Mouse (Mus musculus) cortical plate, adult 2 months (tissue): ENCODE measurements at regions not wholly inside any gene's neighbourhood (a gene's known extent, or its start where the extent isn't known, plus 50 kb on each side); places are given as distances from the start of the nearest gene placed in this dataset.

Source experiments
- H3K27ac ChIP-seq: fragments of 200-500 bp; 2 replicates; pipeline ENCODE4 v1.5.1; 2012; ENCODE audit warnings: low read length, control low read depth, inconsistent platforms; ENCODE audit not compliant: insufficient read depth
- H3K4me1 ChIP-seq: fragments of 200-500 bp; 2 replicates; pipeline ENCODE4 v1.6.1; 2011; ENCODE audit warnings: low read length; ENCODE audit not compliant: control insufficient read depth, insufficient read depth
- H3K4me3 ChIP-seq: fragments of 200-500 bp; 2 replicates; pipeline ENCODE4 v1.5.1; 2011; ENCODE audit warnings: mild to moderate bottlenecking, low read length, control low read depth; ENCODE audit not compliant: insufficient read depth
- CTCF ChIP-seq: fragments of 200-500 bp; IDR thresholded peaks from 2 replicates; pipeline ENCODE4 v1.5.1; 2011; ENCODE audit warnings: mild to moderate bottlenecking, control low read depth, low read length; ENCODE audit not compliant: insufficient read depth; ENCODE audit errors: extremely low read depth
- POLR2A ChIP-seq: fragments of 200-500 bp; IDR thresholded peaks from 2 replicates; pipeline ENCODE4 v1.6.1; 2011; ENCODE audit warnings: mild to moderate bottlenecking, low read length, control low read depth; ENCODE audit not compliant: insufficient read depth; ENCODE audit errors: extremely low read depth

DNA sequence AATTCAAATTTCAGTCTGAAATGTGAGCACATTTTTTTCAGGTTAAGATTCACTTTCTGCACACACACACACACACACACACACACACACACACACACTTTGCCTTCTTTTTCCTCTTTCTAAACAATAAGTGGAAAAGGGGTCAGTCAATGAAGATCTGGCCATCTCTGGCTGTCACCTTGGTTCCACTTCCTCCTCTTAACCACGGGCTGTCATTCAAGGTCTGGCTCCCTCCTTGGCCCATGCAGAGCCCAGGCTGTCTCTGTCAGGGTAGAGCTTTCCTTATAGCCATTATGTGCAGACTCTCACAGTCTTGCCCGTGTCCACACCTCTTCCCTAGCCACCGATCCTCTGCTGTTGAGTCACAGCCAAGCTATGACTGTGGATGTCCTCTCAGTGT is 79.9 kb upstream of the Slc22a23 start:
- no peaks in the 10 kb centered on the region for H3K4me1 ChIP-seq
- H3K4me3 ChIP-seq = no peak overlapping the region
- no peak overlapping the region for H3K27ac ChIP-seq
- TF ChIP-seq POLR2A = no peak
- no peak for TF ChIP-seq CTCF

DNA sequence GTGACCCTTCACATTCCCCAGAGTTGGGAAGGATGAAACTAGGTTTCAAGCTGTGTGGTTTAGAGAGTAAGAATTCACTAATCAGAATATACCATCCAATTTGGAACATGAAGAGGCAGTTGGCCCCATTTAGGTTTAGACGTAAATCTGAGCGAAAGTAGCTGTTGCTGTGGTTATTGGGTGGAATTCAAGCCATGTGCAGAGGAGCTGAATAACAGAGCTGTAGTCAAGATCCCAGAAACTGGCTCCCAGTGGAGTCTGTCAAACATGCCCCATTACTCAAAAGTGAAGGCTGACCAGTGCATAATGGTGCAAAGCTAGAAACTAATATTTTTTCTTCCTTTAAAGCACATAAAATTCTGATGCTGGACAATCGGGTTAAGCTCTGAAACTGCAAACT is 76.7 kb upstream of the Slc22a23 start:
- Histone ChIP-seq H3K27ac (no peak overlapping the region), H3K4me1 (no peaks in the 10 kb centered on the region), H3K4me3 (no peak overlapping the region)
- TF ChIP-seq CTCF = no peak
- TF ChIP-seq POLR2A = no peak

DNA sequence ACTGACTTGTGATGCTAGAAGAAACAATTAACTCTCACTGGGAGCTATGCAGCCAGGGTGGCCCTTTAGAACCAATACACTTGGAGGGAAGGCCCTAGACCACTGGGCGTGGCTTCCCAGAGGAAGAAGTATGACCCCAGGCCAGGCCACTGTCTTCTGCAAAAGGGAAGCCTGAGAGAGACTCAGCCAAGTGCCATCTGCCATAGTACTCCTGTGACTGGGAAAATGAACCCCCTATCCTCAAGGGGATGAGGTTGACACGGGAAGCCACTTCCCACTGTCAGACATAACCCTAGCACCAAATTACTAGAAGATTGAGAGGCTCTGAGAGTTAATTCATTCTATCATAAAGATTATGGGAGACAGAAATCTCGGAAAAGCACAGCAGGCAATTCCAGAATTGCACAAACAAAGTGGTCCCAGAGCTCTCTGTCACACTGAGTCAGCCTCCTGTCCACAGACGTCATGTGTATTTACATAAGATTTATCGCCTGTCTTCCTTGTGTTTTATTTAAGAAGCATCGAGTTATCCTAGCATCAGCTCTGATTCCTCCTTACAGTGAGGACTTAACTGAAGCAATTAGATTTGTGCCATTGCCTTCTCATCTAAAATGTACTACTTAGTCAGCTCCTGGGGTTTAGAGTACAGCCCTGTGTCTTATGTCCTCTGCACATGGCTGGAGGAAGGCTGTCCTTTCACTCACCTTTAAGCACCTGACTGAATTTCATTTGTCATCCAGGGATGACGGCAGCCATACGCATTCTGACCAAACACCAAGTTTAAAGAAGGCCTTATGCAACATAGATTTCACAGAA is 75.6 kb upstream of the Slc22a23 start:
- H3K27ac ChIP-seq = no peak overlapping the region
- TF ChIP-seq POLR2A (no peak), CTCF (no peak)
- H3K4me3 ChIP-seq = no peak overlapping the region
- H3K4me1 ChIP-seq = no peaks in the 10 kb centered on the region

DNA sequence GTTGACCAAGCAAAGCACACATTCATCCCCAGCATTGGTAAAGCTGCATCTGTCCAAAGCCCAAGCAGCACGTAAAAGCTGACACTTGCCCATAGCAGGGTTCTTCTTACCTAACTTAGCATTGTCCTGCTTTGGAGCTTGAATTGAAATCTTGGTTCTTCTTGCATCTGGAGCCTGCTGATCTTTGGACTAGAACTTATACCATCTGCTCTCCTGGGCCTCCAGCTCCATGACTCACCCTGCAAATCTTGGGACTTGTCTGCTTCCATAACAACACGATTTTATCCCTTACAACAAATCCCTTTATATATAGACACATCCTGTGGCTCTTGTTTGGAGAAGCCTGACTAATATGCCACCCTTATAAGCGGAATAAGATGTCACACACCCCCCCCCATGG is 74.1 kb upstream of the Slc22a23 start:
- H3K27ac ChIP-seq = no peak overlapping the region
- no peak overlapping the region for H3K4me3 ChIP-seq
- TF ChIP-seq CTCF = no peak
- no peak for TF ChIP-seq POLR2A
- no peaks in the 10 kb centered on the region for H3K4me1 ChIP-seq

DNA sequence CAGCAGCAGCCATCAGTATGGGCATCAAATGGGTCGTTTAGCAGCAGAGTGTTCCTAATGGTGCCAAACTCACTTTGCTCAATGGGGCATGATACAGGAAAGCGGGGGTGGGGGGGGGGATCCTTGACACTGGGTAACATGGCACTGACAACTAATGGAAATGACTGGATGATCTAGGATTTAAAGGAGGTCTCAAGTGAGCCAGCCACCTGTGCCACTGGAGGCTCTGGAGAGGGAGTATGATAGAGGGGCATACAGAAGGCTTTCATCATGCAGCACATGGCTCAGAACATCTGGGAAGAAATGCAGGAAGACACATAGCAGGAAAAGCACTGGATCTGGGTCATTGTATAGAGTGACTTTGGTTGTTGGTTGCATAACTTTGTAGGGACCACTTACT is 71.6 kb upstream of the Slc22a23 start:
- TF ChIP-seq CTCF (no peak), POLR2A (no peak)
- no peaks in the 10 kb centered on the region for H3K4me1 ChIP-seq
- no peak overlapping the region for H3K27ac ChIP-seq
- H3K4me3 ChIP-seq = no peak overlapping the region

DNA sequence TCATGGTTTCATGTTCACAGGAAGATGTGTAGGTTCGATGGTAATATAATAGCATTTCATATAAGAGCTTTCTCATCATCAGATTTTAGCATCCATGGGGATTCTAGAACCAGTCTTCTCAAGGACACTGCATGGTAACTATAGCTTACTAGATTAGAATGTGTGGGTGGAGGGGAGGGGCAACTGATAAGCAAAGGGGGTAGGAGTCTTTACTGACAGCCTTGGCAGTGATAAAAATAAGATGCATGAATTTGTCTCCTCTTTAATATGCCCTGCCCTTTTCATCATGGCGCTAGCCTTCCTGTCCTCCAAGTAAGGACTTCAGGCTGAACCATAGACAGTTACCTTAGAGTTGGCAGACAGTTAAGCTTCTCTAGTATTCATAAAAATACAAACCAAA is 69.6 kb upstream of the Slc22a23 start:
- no peaks in the 10 kb centered on the region for H3K4me1 ChIP-seq
- no peak overlapping the region for H3K27ac ChIP-seq
- H3K4me3 ChIP-seq = no peak overlapping the region
- TF ChIP-seq CTCF = no peak
- TF ChIP-seq POLR2A = no peak

DNA sequence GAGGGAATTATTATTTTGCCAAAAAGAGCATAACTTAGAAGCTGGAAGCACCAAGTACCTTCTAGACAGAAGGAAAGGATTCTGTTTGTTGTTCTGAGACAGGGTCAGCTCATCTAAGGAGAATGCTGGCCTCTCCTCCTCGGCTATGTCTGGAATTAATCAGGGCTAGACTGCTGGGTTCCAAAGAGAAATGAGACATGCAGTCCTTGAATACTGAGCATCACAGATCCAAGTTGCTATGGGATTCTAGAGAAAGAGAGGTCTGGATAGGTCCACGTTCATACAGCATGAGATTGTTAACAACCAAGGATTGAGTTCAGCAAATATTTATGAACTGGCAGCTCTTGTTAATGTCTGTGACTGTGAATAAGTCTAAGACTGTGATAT is 63.7 kb upstream of the Slc22a23 start:
- peak overlapping the region; percentile 45; the same call in 1 of the 2 replicates for H3K27ac ChIP-seq
- no peak for TF ChIP-seq CTCF
- TF ChIP-seq POLR2A = no peak
- peaks cover 7% of the 10 kb centered on the region for H3K4me1 ChIP-seq
- no peak overlapping the region for H3K4me3 ChIP-seq

DNA sequence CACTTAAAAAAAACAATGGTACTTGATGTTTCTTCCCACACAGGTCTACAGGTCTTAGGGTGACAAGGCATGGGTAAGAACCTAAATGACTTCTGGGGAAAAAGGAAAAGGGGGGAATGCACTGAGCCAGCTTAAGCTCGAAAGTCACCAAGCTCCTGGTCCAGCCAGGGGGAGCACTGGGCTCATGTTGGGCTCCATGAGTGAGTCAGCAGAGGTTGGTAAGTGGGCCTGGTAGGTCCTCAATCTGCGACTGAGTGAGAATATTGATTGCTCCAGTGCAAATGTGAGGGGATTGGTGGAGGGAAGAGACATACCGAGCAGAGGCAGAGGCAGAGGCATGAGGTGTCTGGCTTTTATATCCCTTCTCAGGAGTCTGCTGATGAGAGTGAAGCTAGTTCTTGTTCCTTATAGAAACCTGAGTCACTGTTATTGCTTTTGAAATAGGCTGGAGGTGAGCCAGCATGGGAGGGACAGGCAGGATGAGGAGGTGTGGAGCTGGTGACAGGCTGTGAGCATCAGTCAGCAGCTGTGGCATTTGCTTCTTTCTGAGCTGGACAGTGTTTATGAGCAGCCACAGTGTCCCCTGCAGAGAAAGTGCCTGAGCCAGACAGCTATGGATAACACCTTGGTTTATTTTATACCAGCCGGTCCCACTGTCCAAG is 63.2 kb upstream of the Slc22a23 start:
- no peak for TF ChIP-seq POLR2A
- no peak for TF ChIP-seq CTCF
- Histone ChIP-seq H3K4me3 (no peak overlapping the region), H3K27ac (peak overlapping the region; percentile 45; the same call in 1 of the 2 replicates), H3K4me1 (peaks cover 7% of the 10 kb centered on the region)

DNA sequence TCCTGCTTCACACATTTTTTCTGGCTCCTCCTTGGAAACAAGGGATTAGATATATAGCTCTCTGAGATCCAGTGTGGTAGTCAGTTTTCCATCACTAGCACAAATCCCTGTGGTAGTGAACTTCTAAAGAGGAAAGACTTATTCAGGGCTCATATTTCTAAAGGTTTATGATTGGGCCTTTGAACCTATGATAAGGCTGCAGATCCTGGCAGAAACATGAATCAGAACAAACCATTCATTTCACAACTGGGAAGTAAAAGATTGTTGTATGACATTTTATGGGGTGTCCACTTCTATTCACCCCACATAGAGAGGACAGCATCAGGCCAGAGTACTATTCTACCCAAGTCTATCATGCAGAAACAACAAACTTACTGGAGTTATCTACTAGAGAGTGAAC is 61.3 kb upstream of the Slc22a23 start:
- TF ChIP-seq CTCF = no peak
- TF ChIP-seq POLR2A = no peak
- Histone ChIP-seq H3K27ac (no peak overlapping the region), H3K4me1 (peaks cover 7% of the 10 kb centered on the region), H3K4me3 (no peak overlapping the region)

DNA sequence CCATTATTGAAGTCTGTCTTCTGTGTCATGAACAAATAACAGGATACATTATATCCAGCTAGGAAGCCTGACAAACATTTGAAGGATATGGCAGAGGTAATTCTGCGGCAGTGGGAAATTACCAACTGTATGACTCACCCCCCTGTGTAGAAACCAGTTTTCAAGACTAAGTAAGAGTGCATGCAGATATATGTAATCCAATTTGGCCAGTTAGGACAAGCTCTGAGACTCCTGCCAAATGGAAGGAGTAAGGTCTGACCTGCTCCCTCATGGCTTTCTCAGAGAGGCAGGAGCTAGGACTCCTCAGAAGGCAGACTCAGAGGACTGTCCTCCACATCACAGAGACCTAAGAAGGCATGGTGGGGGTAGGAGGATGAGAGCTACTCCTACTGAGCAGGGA is 57.6 kb upstream of the Slc22a23 start:
- TF ChIP-seq CTCF (no peak), POLR2A (no peak)
- H3K4me3 ChIP-seq = no peak overlapping the region
- H3K27ac ChIP-seq = no peak overlapping the region
- H3K4me1 ChIP-seq = no peaks in the 10 kb centered on the region; the same call in 1 of the 2 replicates
